Mouse (Mus musculus): ENCODE measurements at regions not wholly inside any gene's neighbourhood (a gene's known extent, or its start where the extent isn't known, plus 50 kb on each side); places are given as distances from the start of the nearest gene placed in this dataset.
A peak's percentile ranks its signal among the peaks of the same experiment; 100 is the strongest.

DNA sequence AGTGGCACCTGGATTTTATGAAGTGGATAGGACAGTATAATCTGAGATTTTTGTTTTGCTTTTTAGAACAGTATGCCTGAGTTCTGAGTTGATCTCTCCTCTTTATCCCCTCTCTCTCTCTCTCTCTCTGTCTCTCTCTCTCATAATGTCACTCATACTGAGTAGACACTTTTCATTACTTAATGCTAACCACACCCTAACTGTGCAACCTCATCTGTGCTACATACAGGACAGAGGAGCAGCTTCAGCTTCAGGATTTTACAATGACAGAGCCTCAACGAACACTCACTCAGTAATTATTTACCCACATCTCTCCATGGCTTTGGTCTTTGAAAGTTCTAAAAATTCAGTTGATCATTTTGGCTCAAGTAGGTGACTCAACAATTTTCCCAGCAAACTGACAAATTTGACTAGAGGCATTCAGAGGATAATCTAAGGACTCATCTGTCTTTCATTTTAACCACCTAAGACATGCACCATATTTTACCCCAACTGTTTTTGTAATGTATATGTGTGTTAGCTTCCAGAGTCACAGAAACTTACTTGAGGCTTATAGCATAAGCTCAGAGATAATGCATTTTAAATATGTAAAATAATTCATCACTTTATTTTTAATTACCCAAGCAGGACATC lies 256.4 kb upstream of the Myo3a start:
- no peak overlapping the region for H3K9ac ChIP-seq (ENCODE audit: low read depth, low read length)
- H3K27me3 ChIP-seq (ENCODE audit: control insufficient read depth, insufficient read depth, low read length) = no peaks in the 10 kb centered on the region
- H3K4me2 ChIP-seq = no peak overlapping the region
- H3K36me3 ChIP-seq (ENCODE audit: control insufficient read depth, insufficient read depth, low read length) = no peaks in the 10 kb centered on the region
- H3K4me1 ChIP-seq (ENCODE audit: control insufficient read depth, insufficient read depth, low read length) = 0 out of 2 replicates have a peak, but pooled peaks cover 5% of the 10 kb centered on the region
- H3K9me3 ChIP-seq (replicated peaks; ENCODE audit: control insufficient read depth, low read length) = no peaks in the 10 kb centered on the region
- 83% methylated on average over 1 of the region's 1 CpGs for WGBS (ENCODE audit: insufficient replicate concordance)
- no peak for ATAC-seq (replicated peaks; ENCODE audit: insufficient number of reproducible peaks, low FRiP score, low TSS enrichment)
- no peak overlapping the region for H3K4me3 ChIP-seq (ENCODE audit: low read depth, low read length)
- H3K27ac ChIP-seq (ENCODE audit: low read depth, low read length) = no peak overlapping the region

DNA sequence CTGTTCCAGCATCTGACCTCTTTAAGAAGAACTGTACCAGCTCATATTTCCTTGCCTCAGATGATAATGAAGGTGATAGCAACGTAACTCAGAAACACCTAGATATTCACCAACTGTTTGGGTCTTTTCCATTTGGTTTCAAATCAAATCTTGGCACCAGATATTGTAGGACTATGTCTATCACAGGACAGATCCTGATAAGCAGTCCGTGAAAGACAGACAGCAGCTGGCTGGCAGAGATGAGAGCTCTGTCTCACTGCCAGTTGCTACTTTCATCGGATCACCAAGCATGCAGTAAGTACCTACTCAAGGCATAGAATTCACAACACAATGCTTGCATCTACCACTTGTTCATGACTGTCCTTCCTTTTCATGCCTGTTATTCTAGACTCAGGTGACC lies 252.7 kb upstream of the Myo3a start:
- WGBS (ENCODE audit: insufficient replicate concordance) = 39% methylated on average over 3 of the region's 3 CpGs
- no peak overlapping the region for H3K4me2 ChIP-seq
- no peaks in the 10 kb centered on the region for H3K9me3 ChIP-seq (replicated peaks; ENCODE audit: control insufficient read depth, low read length)
- H3K4me1 ChIP-seq (ENCODE audit: control insufficient read depth, insufficient read depth, low read length) = 0 out of 2 replicates have a peak, but pooled peaks cover 5% of the 10 kb centered on the region
- no peak for ATAC-seq (replicated peaks; ENCODE audit: insufficient number of reproducible peaks, low FRiP score, low TSS enrichment)
- no peaks in the 10 kb centered on the region for H3K27me3 ChIP-seq (ENCODE audit: control insufficient read depth, insufficient read depth, low read length)
- no peak overlapping the region for H3K27ac ChIP-seq (ENCODE audit: low read depth, low read length)
- no peak overlapping the region for H3K4me3 ChIP-seq (ENCODE audit: low read depth, low read length)
- H3K36me3 ChIP-seq (ENCODE audit: control insufficient read depth, insufficient read depth, low read length) = no peaks in the 10 kb centered on the region
- no peak overlapping the region for H3K9ac ChIP-seq (ENCODE audit: low read depth, low read length)

GRCm38 (mm10) chr2:21975547-21975946 lies 251.8 kb upstream of the Myo3a start:
- H3K9me3 ChIP-seq (replicated peaks; ENCODE audit: control insufficient read depth, low read length) = no peaks in the 10 kb centered on the region
- no peak overlapping the region for H3K4me3 ChIP-seq (ENCODE audit: low read depth, low read length)
- H3K36me3 ChIP-seq (ENCODE audit: control insufficient read depth, insufficient read depth, low read length) = no peaks in the 10 kb centered on the region
- H3K4me1 ChIP-seq (ENCODE audit: control insufficient read depth, insufficient read depth, low read length) = 0 out of 2 replicates have a peak, but pooled peaks cover 5% of the 10 kb centered on the region
- H3K4me2 ChIP-seq = no peak overlapping the region
- 23% methylated on average over 1 of the region's 1 CpGs for WGBS (ENCODE audit: insufficient replicate concordance)
- no peak for ATAC-seq (replicated peaks; ENCODE audit: insufficient number of reproducible peaks, low FRiP score, low TSS enrichment)
- H3K9ac ChIP-seq (ENCODE audit: low read depth, low read length) = no peak overlapping the region
- H3K27ac ChIP-seq (ENCODE audit: low read depth, low read length) = no peak overlapping the region
- no peaks in the 10 kb centered on the region for H3K27me3 ChIP-seq (ENCODE audit: control insufficient read depth, insufficient read depth, low read length)

- no peaks in the 10 kb centered on the region for H3K9me3 ChIP-seq (replicated peaks; ENCODE audit: control insufficient read depth, low read length)
- ATAC-seq (replicated peaks; ENCODE audit: insufficient number of reproducible peaks, low FRiP score, low TSS enrichment) = peak; percentile 84
Measured at GRCm38 (mm10) chr2:21976337-21976736, 251.0 kb upstream of the Myo3a start.

GRCm38 (mm10) chr2:21976831-21977230 lies 250.5 kb upstream of the Myo3a start:
- no peaks in the 10 kb centered on the region for H3K27me3 ChIP-seq (ENCODE audit: control insufficient read depth, insufficient read depth, low read length)
- no peaks in the 10 kb centered on the region for H3K36me3 ChIP-seq (ENCODE audit: control insufficient read depth, insufficient read depth, low read length)
- H3K9ac ChIP-seq (ENCODE audit: low read depth, low read length) = no peak overlapping the region
- H3K4me2 ChIP-seq = no peak overlapping the region
- no peaks in the 10 kb centered on the region for H3K9me3 ChIP-seq (replicated peaks; ENCODE audit: control insufficient read depth, low read length)
- no peak for ATAC-seq (replicated peaks; ENCODE audit: insufficient number of reproducible peaks, low FRiP score, low TSS enrichment)
- H3K27ac ChIP-seq (ENCODE audit: low read depth, low read length) = no peak overlapping the region
- H3K4me1 ChIP-seq (ENCODE audit: control insufficient read depth, insufficient read depth, low read length) = 0 out of 2 replicates have a peak, but pooled peaks cover under 1% of the 10 kb centered on the region
- whole genome bisulfite sequencing (ENCODE audit: insufficient replicate concordance) = 74% methylated on average over 2 of the region's 2 CpGs
- H3K4me3 ChIP-seq (ENCODE audit: low read depth, low read length) = no peak overlapping the region

More at GRCm38 (mm10) chr2:21976337-21976736, 251.0 kb upstream of the Myo3a start:
- no peaks in the 10 kb centered on the region for H3K27me3 ChIP-seq (ENCODE audit: control insufficient read depth, insufficient read depth, low read length)
- H3K4me2 ChIP-seq = no peak overlapping the region
- H3K4me3 ChIP-seq (ENCODE audit: low read depth, low read length) = no peak overlapping the region
- no peaks in the 10 kb centered on the region for H3K36me3 ChIP-seq (ENCODE audit: control insufficient read depth, insufficient read depth, low read length)
- H3K4me1 ChIP-seq (ENCODE audit: control insufficient read depth, insufficient read depth, low read length) = 0 out of 2 replicates have a peak, but pooled peaks cover 5% of the 10 kb centered on the region
- H3K9ac ChIP-seq (ENCODE audit: low read depth, low read length) = no peak overlapping the region
- H3K27ac ChIP-seq (ENCODE audit: low read depth, low read length) = no peak overlapping the region

DNA sequence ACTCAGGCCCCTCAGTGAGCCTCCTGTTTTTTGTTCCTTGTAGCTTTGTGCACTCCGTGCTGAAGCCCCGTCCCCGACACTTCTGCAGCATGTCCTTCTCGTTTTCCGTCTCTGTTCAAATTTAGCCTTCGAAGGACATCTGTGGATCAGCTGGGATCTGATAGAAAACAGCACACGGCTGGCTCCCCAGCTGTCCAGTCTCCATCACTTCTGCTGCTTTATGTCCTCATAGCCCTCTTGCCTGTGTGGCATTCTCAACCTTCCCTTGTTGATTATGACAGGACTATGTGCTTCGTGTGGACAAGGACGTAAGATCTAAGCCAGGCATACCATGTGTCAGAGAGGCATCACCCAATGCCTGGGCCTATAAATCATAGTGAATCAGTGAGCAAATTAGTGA lies 247.1 kb upstream of the Myo3a start:
- Histone ChIP-seq H3K27me3 (ENCODE audit: control insufficient read depth, insufficient read depth, low read length) (no peaks in the 10 kb centered on the region), H3K27ac (ENCODE audit: low read depth, low read length) (no peak overlapping the region), H3K4me2 (no peak overlapping the region), H3K9me3 (replicated peaks; ENCODE audit: control insufficient read depth, low read length) (no peaks in the 10 kb centered on the region), H3K4me1 (ENCODE audit: control insufficient read depth, insufficient read depth, low read length) (no peaks in the 10 kb centered on the region), H3K36me3 (ENCODE audit: control insufficient read depth, insufficient read depth, low read length) (no peaks in the 10 kb centered on the region), H3K4me3 (ENCODE audit: low read depth, low read length) (no peak overlapping the region), H3K9ac (ENCODE audit: low read depth, low read length) (no peak overlapping the region)
- no peak for ATAC-seq (replicated peaks; ENCODE audit: insufficient number of reproducible peaks, low FRiP score, low TSS enrichment)
- 62% methylated on average over 9 of the region's 9 CpGs for WGBS (ENCODE audit: insufficient replicate concordance)

- H3K27me3 ChIP-seq (ENCODE audit: control insufficient read depth, insufficient read depth, low read length) = no peaks in the 10 kb centered on the region
- 80% methylated on average over 2 of the region's 2 CpGs for WGBS (ENCODE audit: insufficient replicate concordance)
Measured at GRCm38 (mm10) chr2:22024438-22024837, 202.9 kb upstream of the Myo3a start.

DNA sequence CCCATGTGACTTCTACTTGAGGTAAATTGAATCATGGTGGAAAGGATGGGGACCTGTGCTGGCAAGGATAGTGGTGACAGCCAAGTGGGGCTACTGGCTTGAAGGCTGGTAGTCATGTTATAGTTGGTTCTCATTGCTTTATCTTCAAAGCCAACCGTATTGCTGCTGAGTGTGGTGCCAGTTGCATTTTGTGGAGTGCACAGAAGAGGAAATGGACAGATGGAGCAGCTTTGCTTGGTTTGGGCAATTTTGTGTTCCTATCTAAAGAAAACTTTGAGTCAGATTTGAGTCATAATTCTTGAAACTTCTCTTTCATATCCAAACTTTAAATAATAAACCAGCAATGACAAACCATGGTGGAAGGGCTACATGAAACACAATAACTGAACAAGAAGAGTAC lies 200.5 kb upstream of the Myo3a start:
- Histone ChIP-seq H3K27ac (ENCODE audit: low read depth, low read length) (no peak overlapping the region), H3K9ac (ENCODE audit: low read depth, low read length) (no peak overlapping the region), H3K4me3 (ENCODE audit: low read depth, low read length) (no peak overlapping the region), H3K9me3 (replicated peaks; ENCODE audit: control insufficient read depth, low read length) (no peaks in the 10 kb centered on the region), H3K27me3 (ENCODE audit: control insufficient read depth, insufficient read depth, low read length) (no peaks in the 10 kb centered on the region), H3K4me1 (ENCODE audit: control insufficient read depth, insufficient read depth, low read length) (no peaks in the 10 kb centered on the region), H3K4me2 (no peak overlapping the region), H3K36me3 (ENCODE audit: control insufficient read depth, insufficient read depth, low read length) (no peaks in the 10 kb centered on the region)
- 77% methylated on average over 1 of the region's 1 CpGs for WGBS (ENCODE audit: insufficient replicate concordance)
- no peak for ATAC-seq (replicated peaks; ENCODE audit: insufficient number of reproducible peaks, low FRiP score, low TSS enrichment)

More at GRCm38 (mm10) chr2:22024438-22024837, 202.9 kb upstream of the Myo3a start:
- no peak overlapping the region for H3K9ac ChIP-seq (ENCODE audit: low read depth, low read length)
- H3K4me2 ChIP-seq = no peak overlapping the region
- no peak overlapping the region for H3K4me3 ChIP-seq (ENCODE audit: low read depth, low read length)
- no peaks in the 10 kb centered on the region for H3K4me1 ChIP-seq (ENCODE audit: control insufficient read depth, insufficient read depth, low read length)
- no peak for ATAC-seq (replicated peaks; ENCODE audit: insufficient number of reproducible peaks, low FRiP score, low TSS enrichment)
- H3K36me3 ChIP-seq (ENCODE audit: control insufficient read depth, insufficient read depth, low read length) = no peaks in the 10 kb centered on the region
- no peak overlapping the region for H3K27ac ChIP-seq (ENCODE audit: low read depth, low read length)
- no peaks in the 10 kb centered on the region for H3K9me3 ChIP-seq (replicated peaks; ENCODE audit: control insufficient read depth, low read length)

DNA sequence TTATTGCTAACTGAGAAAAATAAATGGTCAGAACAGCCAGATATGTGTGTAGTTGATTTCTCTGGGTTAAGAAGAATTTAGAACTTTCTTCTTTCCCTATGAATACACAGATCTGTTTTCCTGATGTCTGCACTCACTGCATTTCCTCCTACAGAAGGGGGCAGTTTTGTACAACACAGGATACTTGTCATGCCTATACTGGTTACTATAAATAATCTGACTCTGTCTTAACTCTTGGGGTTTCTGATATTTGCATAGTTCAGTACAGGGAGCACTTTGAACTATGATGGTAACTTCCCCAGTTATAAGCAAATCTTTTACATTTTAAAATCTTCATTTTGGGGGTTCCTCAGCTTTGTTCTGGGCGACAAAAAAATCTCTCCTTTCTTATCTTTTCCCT lies 198.7 kb upstream of the Myo3a start:
- 65% methylated on average over 1 of the region's 1 CpGs for WGBS (ENCODE audit: insufficient replicate concordance)
- H3K4me3 ChIP-seq (ENCODE audit: low read depth, low read length) = no peak overlapping the region
- no peak for ATAC-seq (replicated peaks; ENCODE audit: insufficient number of reproducible peaks, low FRiP score, low TSS enrichment)

More for the DNA sequence above, 198.7 kb upstream of the Myo3a start:
- Histone ChIP-seq H3K4me2 (no peak overlapping the region), H3K4me1 (ENCODE audit: control insufficient read depth, insufficient read depth, low read length) (no peaks in the 10 kb centered on the region), H3K9me3 (replicated peaks; ENCODE audit: control insufficient read depth, low read length) (no peaks in the 10 kb centered on the region), H3K27me3 (ENCODE audit: control insufficient read depth, insufficient read depth, low read length) (no peaks in the 10 kb centered on the region), H3K27ac (ENCODE audit: low read depth, low read length) (no peak overlapping the region), H3K36me3 (ENCODE audit: control insufficient read depth, insufficient read depth, low read length) (no peaks in the 10 kb centered on the region), H3K9ac (ENCODE audit: low read depth, low read length) (no peak overlapping the region)
